Mouse (Mus musculus): Measurements from ENCODE around the gene Lpin1. TPM values are rescaled to one million over a fixed set of nuclear protein-coding genes. Genes with fewer than 3 reads are reported as not detected.

Gene Lpin1
- 10.3 and 13.7 TPM in 2 replicates for polyA plus RNA-seq (2015; fragmentation: Nextera tagmentation; extraction: Ambion mirVana)

DNA sequence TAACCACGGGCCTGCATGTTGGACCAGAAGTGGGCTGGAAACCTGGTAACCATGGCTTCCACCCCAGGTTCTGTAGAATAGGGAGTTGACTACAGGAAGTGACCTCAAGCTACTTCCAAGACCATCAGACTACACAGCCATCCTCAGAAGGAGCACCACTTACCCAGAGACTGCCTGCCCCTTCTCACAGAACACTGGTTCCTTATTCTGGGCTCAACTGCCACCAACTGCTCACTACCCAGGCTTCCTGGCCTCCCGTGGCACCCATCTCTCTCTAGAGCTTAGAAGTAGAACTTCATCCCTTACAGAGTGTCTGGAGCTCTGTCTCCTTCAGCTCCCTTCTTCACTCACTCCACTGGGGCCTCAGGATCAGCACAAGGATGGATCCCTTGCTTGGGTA, at the start of gene Lpin1:
Gene Lpin1 (minus strand): TSS at position 31 of the 400 bp plus-strand sequence.

GRCm38 (mm10) chr12:16653332-16654093, 42.7 kb upstream of the Lpin1 start, which contains the start of gene Ntsr2:
Gene Ntsr2 (plus strand): TSS chr12:16653382.

Other genes with a start within 250 kb of the Lpin1 start
- 0.56 and 0.88 TPM in 2 replicates for gene Ntsr2, start 42.4 kb upstream of the Lpin1 start, polyA plus RNA-seq (2015; fragmentation: Nextera tagmentation; extraction: Ambion mirVana)
- 0.17 and 0.53 TPM in 2 replicates for gene Greb1, start 189.9 kb upstream of the Lpin1 start, polyA plus RNA-seq (2015; fragmentation: Nextera tagmentation; extraction: Ambion mirVana)
- 44.9 and 45.4 TPM in 2 replicates for gene E2f6, start 200.0 kb upstream of the Lpin1 start, polyA plus RNA-seq (2015; fragmentation: Nextera tagmentation; extraction: Ambion mirVana)